Mouse (Mus musculus) central nervous system, embryonic 18 days (tissue): ENCODE measurements around the gene Morn1. TPM values are rescaled to one million over a fixed set of nuclear protein-coding genes. Genes with fewer than 3 reads are reported as not detected.

Source experiments
- polyA plus RNA-seq: library from polyadenylated mRNA; depleted of rRNA; stranded (reverse); fragments of >200 nt; gene quantifications from 2 replicates; pipeline ENCODE4 v1.2.3, GENCODE M21; 2012; rRNA removed

Morn1 gene
- 8.4 and 9.8 TPM in 2 replicates for polyA plus RNA-seq

GRCm38 (mm10) chr4:155086108-155087024 lies at the start of gene Morn1, which contains the start of gene Rer1:
TSS of gene Morn1 (plus strand) at chr4:155086577.
TSS of gene Rer1 (minus strand) at chr4:155086382.

DNA sequence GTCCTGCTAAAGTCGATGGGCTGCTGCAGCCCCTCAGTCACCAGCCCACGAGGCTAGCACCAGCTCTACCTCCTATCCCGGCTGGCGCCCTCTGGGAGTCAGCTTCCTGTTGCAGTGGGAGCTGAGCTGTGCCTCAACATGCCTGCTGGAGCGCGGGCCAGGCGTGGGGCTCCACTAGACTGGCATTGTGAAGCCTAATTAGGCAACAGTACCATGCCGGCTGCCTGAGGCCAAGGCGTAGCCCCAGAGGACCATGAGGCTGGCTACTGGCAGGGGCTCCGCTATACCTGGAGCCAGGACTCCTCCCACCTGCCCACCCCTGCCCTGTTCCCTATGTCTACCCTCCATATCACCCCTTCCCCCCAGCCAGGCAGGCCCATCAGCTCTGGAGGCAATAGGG lies 29.7 kb upstream of the Morn1 start, which contains the start of gene Plch2:
Gene Plch2 (minus strand): TSS at position 61 of the 400 bp plus-strand sequence.

GRCm38 (mm10) chr4:155066834-155067522 lies 19.4 kb upstream of the Morn1 start, which contains the start of gene Pex10:
TSS of gene Pex10 (plus strand) at chr4:155067016.

Other genes starting within 250 kb of the Morn1 start
- gene Ttc34, start 249.1 kb upstream of the Morn1 start, polyA plus RNA-seq = 1.4 and 1.6 TPM in 2 replicates
- 0.62 and 0.79 TPM in 2 replicates for gene Mmel1, start 217.0 kb upstream of the Morn1 start, polyA plus RNA-seq
- gene Fam213b, start 187.4 kb upstream of the Morn1 start, polyA plus RNA-seq = 47.5 and 52.7 TPM in 2 replicates
- gene Tnfrsf14, start 158.0 kb upstream of the Morn1 start, polyA plus RNA-seq = 0.58 and 0.60 TPM in 2 replicates
- 65.2 and 66.5 TPM in 2 replicates for gene Hes5, start 125.7 kb upstream of the Morn1 start, polyA plus RNA-seq
- 71.9 and 72.8 TPM in 2 replicates for gene Pank4, start 122.5 kb upstream of the Morn1 start, polyA plus RNA-seq
- gene Plch2, start 29.8 kb upstream of the Morn1 start, polyA plus RNA-seq = 54.1 and 56.1 TPM in 2 replicates
- gene Pex10, start 19.6 kb upstream of the Morn1 start, polyA plus RNA-seq = 20.4 and 21.9 TPM in 2 replicates
- gene Rer1, start 195 bp upstream of the Morn1 start, polyA plus RNA-seq = 99.7 and 106 TPM in 2 replicates
- gene Ski, start 136.0 kb downstream of the Morn1 start, polyA plus RNA-seq = 40.8 and 44.8 TPM in 2 replicates
- 61.7 and 66.4 TPM in 2 replicates for gene Faap20, start 163.2 kb downstream of the Morn1 start, polyA plus RNA-seq